Comparison of ENCODE assay signal across 7 mouse cellular contexts in genomic region chr19:8770567-8771270, GRCm38 (mm10). TPM values are rescaled to one million over a fixed set of nuclear protein-coding genes. Genes with fewer than 3 reads are reported as not detected.
DNase-seq lines count a peak whose midpoint lies in the region; ATAC-seq and TF ChIP-seq lines count a peak whose summit lies in the region.

Gene Tmem223, plus strand, starts transcription at chr19:8770996.

- peak; percentile 77; the same call in 1 of the 2 replicates for TF ChIP-seq POLR2A in limb, embryonic 14.5 days (IDR thresholded peaks at IDR 0.05; ENCODE audit: borderline replicate concordance, extremely low read depth, insufficient read depth, insufficient read length)

- peak within 1 kb of the TSS; percentile 91 for H3K4me3 ChIP-seq in heart, embryonic 10.5 days
- peak within 1 kb of the TSS; percentile 84 for H3K4me3 ChIP-seq in kidney, embryonic 14.5 days (ENCODE audit: low read length)
- H3K4me3 ChIP-seq in limb, embryonic 14.5 days (replicated peaks; ENCODE audit: low read length): peak within 1 kb of the TSS; percentile 85
- peak within 1 kb of the TSS; percentile 92 for H3K4me3 ChIP-seq in midbrain, embryonic 15.5 days

- ATAC-seq in erythroblast, adult 5-6 weeks (replicated peaks; ENCODE audit: low FRiP score, poor library complexity, severe bottlenecking): peak; percentile 65
- 0 out of 2 replicates have a peak, but pooled peaks have one; percentile 38 for ATAC-seq in kidney, embryonic 14.5 days (ENCODE audit: low FRiP score, low TSS enrichment)
- peak; percentile 48; the same call in 1 of the 2 replicates for ATAC-seq in limb, embryonic 14.5 days (ENCODE audit: low FRiP score, low read depth)
- peak; percentile 44; the same call in 1 of the 2 replicates for ATAC-seq in midbrain, embryonic 15.5 days (replicated peaks)

- H3K36me3 ChIP-seq in heart, embryonic 10.5 days: peaks cover 69% of the 10 kb centered on the region
- H3K36me3 ChIP-seq in kidney, embryonic 14.5 days (ENCODE audit: control insufficient read depth, insufficient read depth, low read length): peaks cover 58% of the 10 kb centered on the region
- H3K36me3 ChIP-seq in limb, embryonic 14.5 days (ENCODE audit: control insufficient read depth, insufficient read depth, low read length): peaks cover 66% of the 10 kb centered on the region
- H3K36me3 ChIP-seq in midbrain, embryonic 15.5 days (replicated peaks): peaks cover 38% of the 10 kb centered on the region

- WGBS in heart, embryonic 10.5 days: 22% methylated on average over 29 of the region's 29 CpGs
- 33% methylated on average over 29 of the region's 29 CpGs for WGBS in kidney, embryonic 14.5 days
- WGBS in limb, embryonic 14.5 days: 23% methylated on average over 29 of the region's 29 CpGs
- 20% methylated on average over 29 of the region's 29 CpGs for WGBS in midbrain, embryonic 15.5 days

- peak within 1 kb of the TSS; percentile 75 for H3K4me2 ChIP-seq in kidney, embryonic 14.5 days (replicated peaks; ENCODE audit: low read depth, low read length)
- H3K4me2 ChIP-seq in limb, embryonic 14.5 days (replicated peaks; ENCODE audit: low read depth, low read length, severe bottlenecking): peak within 1 kb of the TSS; percentile 65
- H3K4me2 ChIP-seq in midbrain, embryonic 15.5 days: peak within 1 kb of the TSS; percentile 68

- 0 out of 2 replicates have a peak, but pooled peaks cover under 1% of the 10 kb centered on the region for H3K9me3 ChIP-seq in heart, embryonic 10.5 days
- peaks cover under 1% of the 10 kb centered on the region; the same call in 1 of the 2 replicates for H3K9me3 ChIP-seq in kidney, embryonic 14.5 days (ENCODE audit: control insufficient read depth, low read length)
- 0 out of 2 replicates have a peak, but pooled peaks cover under 1% of the 10 kb centered on the region for H3K9me3 ChIP-seq in limb, embryonic 14.5 days (ENCODE audit: control insufficient read depth, low read length)
- H3K9me3 ChIP-seq in midbrain, embryonic 15.5 days: no peaks in the 10 kb centered on the region

- peak within 1 kb of the TSS; percentile 93 for H3K9ac ChIP-seq in kidney, embryonic 14.5 days (ENCODE audit: low read depth, low read length)
- peak within 1 kb of the TSS; percentile 94 for H3K9ac ChIP-seq in limb, embryonic 14.5 days (ENCODE audit: low read depth, low read length, severe bottlenecking)
- H3K9ac ChIP-seq in midbrain, embryonic 15.5 days: peak within 1 kb of the TSS; percentile 97

- no peaks in the 10 kb centered on the region for H3K27me3 ChIP-seq in heart, embryonic 10.5 days (ENCODE audit: insufficient read depth, poor library complexity, severe bottlenecking)
- H3K27me3 ChIP-seq in kidney, embryonic 14.5 days (ENCODE audit: control insufficient read depth, insufficient read depth, low read length): no peaks in the 10 kb centered on the region
- no peaks in the 10 kb centered on the region for H3K27me3 ChIP-seq in limb, embryonic 14.5 days (ENCODE audit: control insufficient read depth, insufficient read depth, low read length)
- no peaks in the 10 kb centered on the region for H3K27me3 ChIP-seq in midbrain, embryonic 15.5 days (replicated peaks)

- H3K27ac ChIP-seq in heart, embryonic 10.5 days: peak within 1 kb of the TSS; percentile 98
- peak within 1 kb of the TSS; percentile 85 for H3K27ac ChIP-seq in kidney, embryonic 14.5 days (ENCODE audit: low read depth, low read length)
- peak within 1 kb of the TSS; percentile 87 for H3K27ac ChIP-seq in limb, embryonic 14.5 days (replicated peaks; ENCODE audit: low read depth, low read length)
- H3K27ac ChIP-seq in midbrain, embryonic 15.5 days: peak within 1 kb of the TSS; percentile 93

- H3K4me1 ChIP-seq in heart, embryonic 10.5 days: peaks cover 33% of the 10 kb centered on the region
- peaks cover 24% of the 10 kb centered on the region for H3K4me1 ChIP-seq in kidney, embryonic 14.5 days (ENCODE audit: control insufficient read depth, insufficient read depth, low read length)
- H3K4me1 ChIP-seq in limb, embryonic 14.5 days (ENCODE audit: control insufficient read depth, insufficient read depth, low read length): peaks cover 22% of the 10 kb centered on the region
- peaks cover 38% of the 10 kb centered on the region for H3K4me1 ChIP-seq in midbrain, embryonic 15.5 days

- peak; percentile 90 for DNase-seq in brain, adult 2 months (ENCODE audit: low read depth, low spot score)
- peak; percentile 93 for DNase-seq in heart, embryonic 10.5 days (ENCODE audit: low spot score)
- peak; percentile 70 for DNase-seq in limb, embryonic 14.5 days (ENCODE audit: low spot score)
- DNase-seq in spleen, adult 18-20 months: peak; percentile 66 to 77

RNA-seq across cellular contexts. Expression of gene Tmem223, which starts in this region (rescaled TPM):
- total RNA-seq in erythroblast, adult 5-6 weeks (2015; ENCODE audit: low replicate concordance): 9.4 and 11.0 TPM in 2 replicates
- 3.1 and 6.8 TPM in 2 replicates for total RNA-seq in erythroblast, adult 5-6 weeks (2017; ENCODE audit: low replicate concordance)
- polyA plus RNA-seq in heart, embryonic 10.5 days (2016; fragmentation: Nextera tagmentation; extraction: Ambion mirVana): 134 and 136 TPM in 2 replicates
- 232 and 238 TPM in 2 replicates for polyA plus RNA-seq in kidney, embryonic 14.5 days (2014; fragmentation: Nextera tagmentation; extraction: Ambion mirVana)
- 192 and 275 TPM in 2 replicates for polyA plus RNA-seq in limb, embryonic 14.5 days (2012; rRNA removed)
- 177 and 220 TPM in 2 replicates for polyA plus RNA-seq in limb, embryonic 14.5 days (2014; fragmentation: Nextera tagmentation; extraction: Ambion mirVana)
- 212 and 213 TPM in 2 replicates for polyA plus RNA-seq in midbrain, embryonic 15.5 days (2015; fragmentation: Nextera tagmentation; extraction: Ambion mirVana)

Comparison
In these comparisons a context has a peak if more than half of its experiments do, and no peak if none do; other contexts are left out.
1. Peak in every context shown above with its lines: DNase-seq, ATAC-seq, H3K4me3 ChIP-seq and H3K27ac ChIP-seq.